Mouse (Mus musculus): ENCODE measurements at regions not wholly inside any gene's neighbourhood (a gene's known extent, or its start where the extent isn't known, plus 50 kb on each side); places are given as distances from the start of the nearest gene placed in this dataset.
"Not testable (repeated sequence)": the region's sequence is repeated elsewhere in the genome, so short reads cannot be mapped to it uniquely, and the experiment has no call there.

- intact Hi-C loops (cut with DNase I) = no loop called here
- WGBS = 87% methylated on average over 2 of the region's 2 CpGs
- no peak overlapping the region for H3K4me3 ChIP-seq
- TF ChIP-seq CTCF (IDR thresholded peaks at IDR 0.05) (no peak), POLR2A (IDR thresholded peaks at IDR 0.05; ENCODE audit: insufficient read depth, low read depth, low read length) (no peak), EP300 (IDR thresholded peaks at IDR 0.05; ENCODE audit: insufficient read depth, low read depth, low read length) (no peak)
- H3K36me3 ChIP-seq (ENCODE audit: control insufficient read depth, insufficient read depth, low read length) = no peaks in the 10 kb centered on the region
- no peak overlapping the region for H3K9ac ChIP-seq (ENCODE audit: low read depth, low read length)
- no peak for DNase-seq
- H3K79me2 ChIP-seq (replicated peaks; ENCODE audit: control insufficient read depth, insufficient read depth, low read length) = no peaks in the 10 kb centered on the region
- H3K27ac ChIP-seq = no peak overlapping the region
- H3K4me1 ChIP-seq (ENCODE audit: control insufficient read depth, insufficient read depth, low read length) = no peaks in the 10 kb centered on the region
- H3K27me3 ChIP-seq (ENCODE audit: control insufficient read depth, insufficient read depth, low read length) = no peaks in the 10 kb centered on the region
Observed at GRCm38 (mm10) chr5:97737339-97737738, 280.5 kb upstream of the Gk2 start.

- H3K79me2 ChIP-seq (replicated peaks; ENCODE audit: control insufficient read depth, insufficient read depth, low read length) = no peaks in the 10 kb centered on the region
- no peak overlapping the region for H3K27ac ChIP-seq
- intact Hi-C loops (cut with DNase I) = no loop called here
- 42% methylated on average over 4 of the region's 4 CpGs for WGBS
- H3K4me3 ChIP-seq = no peak overlapping the region
- no peaks in the 10 kb centered on the region for H3K36me3 ChIP-seq (ENCODE audit: control insufficient read depth, insufficient read depth, low read length)
- no peaks in the 10 kb centered on the region for H3K27me3 ChIP-seq (ENCODE audit: control insufficient read depth, insufficient read depth, low read length)
- H3K9ac ChIP-seq (ENCODE audit: low read depth, low read length) = no peak overlapping the region
- no peak for DNase-seq
- TF ChIP-seq EP300 (IDR thresholded peaks at IDR 0.05; ENCODE audit: insufficient read depth, low read depth, low read length) = no peak
- no peak for TF ChIP-seq POLR2A (IDR thresholded peaks at IDR 0.05; ENCODE audit: insufficient read depth, low read depth, low read length)
- TF ChIP-seq CTCF (IDR thresholded peaks at IDR 0.05) = no peak
- no peaks in the 10 kb centered on the region for H3K4me1 ChIP-seq (ENCODE audit: control insufficient read depth, insufficient read depth, low read length)
Observed at GRCm38 (mm10) chr5:97730920-97731319, 274.1 kb upstream of the Gk2 start.

- intact Hi-C loops (cut with DNase I); H3K36me3 ChIP-seq (ENCODE audit: control insufficient read depth, insufficient read depth, low read length); DNase-seq; H3K79me2 ChIP-seq (replicated peaks; ENCODE audit: control insufficient read depth, insufficient read depth, low read length); H3K4me3 ChIP-seq; H3K27ac ChIP-seq; H3K9ac ChIP-seq (ENCODE audit: low read depth, low read length); H3K27me3 ChIP-seq (ENCODE audit: control insufficient read depth, insufficient read depth, low read length); H3K4me1 ChIP-seq (ENCODE audit: control insufficient read depth, insufficient read depth, low read length): not testable (repeated sequence)
- WGBS = 70% methylated on average over 4 of the region's 4 CpGs
Observed at GRCm38 (mm10) chr5:97719364-97719763, 262.5 kb upstream of the Gk2 start.

- Histone ChIP-seq H3K9ac (ENCODE audit: low read depth, low read length) (no peak overlapping the region), H3K4me1 (ENCODE audit: control insufficient read depth, insufficient read depth, low read length) (no peaks in the 10 kb centered on the region; the same call in 1 of the 2 replicates), H3K36me3 (ENCODE audit: control insufficient read depth, insufficient read depth, low read length) (no peaks in the 10 kb centered on the region), H3K27me3 (ENCODE audit: control insufficient read depth, insufficient read depth, low read length) (no peaks in the 10 kb centered on the region; the same call in 1 of the 2 replicates), H3K4me3 (no peak overlapping the region), H3K27ac (no peak overlapping the region), H3K79me2 (replicated peaks; ENCODE audit: control insufficient read depth, insufficient read depth, low read length) (no peaks in the 10 kb centered on the region)
- 84% methylated on average over 3 of the region's 3 CpGs for WGBS
- intact Hi-C loops (cut with DNase I) = loop anchor here (10.0 kb wide), 1 partner anchor 480 kb away; no protein-coding TSS in a partner anchor
- no peak for TF ChIP-seq EP300 (IDR thresholded peaks at IDR 0.05; ENCODE audit: insufficient read depth, low read depth, low read length)
- TF ChIP-seq POLR2A (IDR thresholded peaks at IDR 0.05; ENCODE audit: insufficient read depth, low read depth, low read length) = no peak
- no peak for TF ChIP-seq CTCF (IDR thresholded peaks at IDR 0.05)
- DNase-seq = no peak
Observed at GRCm38 (mm10) chr5:97705270-97705669, 248.4 kb upstream of the Gk2 start.

- H3K9ac ChIP-seq (ENCODE audit: low read depth, low read length) = no peak overlapping the region
- no peaks in the 10 kb centered on the region; the same call in 1 of the 2 replicates for H3K4me1 ChIP-seq (ENCODE audit: control insufficient read depth, insufficient read depth, low read length)
- no peak overlapping the region for H3K4me3 ChIP-seq
- peak in 1 of 2 experiments; percentile 6 for DNase-seq
- H3K27me3 ChIP-seq (ENCODE audit: control insufficient read depth, insufficient read depth, low read length) = peaks cover 2% of the 10 kb centered on the region; the same call in 1 of the 2 replicates
- H3K27ac ChIP-seq = peak overlapping the region; percentile 21; the same call in 1 of the 2 replicates
- intact Hi-C loops (cut with DNase I) = loop anchor here (5.0 to 10.0 kb wide), 2 partner anchors 484 to 563 kb away; no protein-coding TSS in a partner anchor
- 34% methylated on average over 3 of the region's 3 CpGs for WGBS
- no peaks in the 10 kb centered on the region; the same call in 1 of the 2 replicates for H3K79me2 ChIP-seq (replicated peaks; ENCODE audit: control insufficient read depth, insufficient read depth, low read length)
- no peaks in the 10 kb centered on the region for H3K36me3 ChIP-seq (ENCODE audit: control insufficient read depth, insufficient read depth, low read length)
- no peak for TF ChIP-seq EP300 (IDR thresholded peaks at IDR 0.05; ENCODE audit: insufficient read depth, low read depth, low read length)
- no peak for TF ChIP-seq CTCF (IDR thresholded peaks at IDR 0.05)
- 0 out of 2 replicates have a peak, but pooled peaks have one; percentile 27 for TF ChIP-seq POLR2A (IDR thresholded peaks at IDR 0.05; ENCODE audit: insufficient read depth, low read depth, low read length)
Observed at GRCm38 (mm10) chr5:97700507-97700906, 243.7 kb upstream of the Gk2 start.

- Histone ChIP-seq H3K27me3 (ENCODE audit: control insufficient read depth, insufficient read depth, low read length) (peaks cover 2% of the 10 kb centered on the region; the same call in 1 of the 2 replicates), H3K9ac (ENCODE audit: low read depth, low read length) (no peak overlapping the region), H3K36me3 (ENCODE audit: control insufficient read depth, insufficient read depth, low read length) (no peaks in the 10 kb centered on the region), H3K27ac (no peak overlapping the region), H3K4me3 (no peak overlapping the region), H3K79me2 (replicated peaks; ENCODE audit: control insufficient read depth, insufficient read depth, low read length) (no peaks in the 10 kb centered on the region; the same call in 1 of the 2 replicates), H3K4me1 (ENCODE audit: control insufficient read depth, insufficient read depth, low read length) (no peaks in the 10 kb centered on the region; the same call in none of the 2 replicates)
- TF ChIP-seq EP300 (IDR thresholded peaks at IDR 0.05; ENCODE audit: insufficient read depth, low read depth, low read length) (peak; percentile 88), CTCF (IDR thresholded peaks at IDR 0.05) (no peak)
- peak; percentile 80 to 83 for DNase-seq
- intact Hi-C loops (cut with DNase I) = no loop called here
- WGBS = 24% methylated on average over 8 of the region's 8 CpGs
Observed at GRCm38 (mm10) chr5:97697581-97698134, 240.8 kb upstream of the Gk2 start.

All from heart, adult 2 months (tissue).